Mouse (Mus musculus): ENCODE results near the gene Cts3.
"Not testable (repeated sequence)": the region's sequence is repeated elsewhere in the genome, so short reads cannot be mapped to it uniquely, and the experiment has no call there.

Cts3 gene

DNA sequence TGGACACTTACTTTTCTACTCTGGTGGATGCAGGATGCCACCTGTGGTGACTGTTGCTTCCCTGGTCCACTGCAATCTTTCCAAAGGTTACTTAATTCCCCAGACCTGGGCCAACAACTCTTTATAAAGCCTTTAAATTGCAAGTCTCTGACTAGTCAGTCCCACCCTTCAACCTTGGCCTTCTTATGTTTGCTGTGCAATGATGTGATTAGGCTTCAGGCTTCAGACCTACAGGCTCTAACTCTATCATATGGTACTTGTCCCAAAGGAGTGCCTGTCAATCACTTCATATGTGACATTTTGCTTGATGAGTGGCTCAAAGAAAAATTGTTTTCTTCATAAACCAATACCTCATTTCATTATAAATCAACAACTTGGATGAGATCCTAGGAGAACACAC lies at the start of gene Cts3:
Gene Cts3, minus strand, starts transcription at position 101 of the 400 bp plus-strand sequence.
- no peak for DNase-seq (ENCODE audit: low spot score in 2 of 2)

- DNase-seq (ENCODE audit: low spot score in 2 of 2) = not testable (repeated sequence)
These were observed 1.9 kb downstream of the Cts3 start, which contains the start of gene Gm49352 for GRCm38 (mm10) chr13:61568074-61568473. Gene Gm49352, minus strand, starts transcription at chr13:61568174.

- no peak for DNase-seq (ENCODE audit: low spot score in 2 of 2)
These were observed 28.3 kb downstream of the Cts3 start, which contains the start of gene Ctsm for GRCm38 (mm10) chr13:61541631-61542030. Gene Ctsm, minus strand, starts transcription at chr13:61541839.
